Comparison of ENCODE assay signal across 25 mouse cellular contexts in the genomic region with DNA sequence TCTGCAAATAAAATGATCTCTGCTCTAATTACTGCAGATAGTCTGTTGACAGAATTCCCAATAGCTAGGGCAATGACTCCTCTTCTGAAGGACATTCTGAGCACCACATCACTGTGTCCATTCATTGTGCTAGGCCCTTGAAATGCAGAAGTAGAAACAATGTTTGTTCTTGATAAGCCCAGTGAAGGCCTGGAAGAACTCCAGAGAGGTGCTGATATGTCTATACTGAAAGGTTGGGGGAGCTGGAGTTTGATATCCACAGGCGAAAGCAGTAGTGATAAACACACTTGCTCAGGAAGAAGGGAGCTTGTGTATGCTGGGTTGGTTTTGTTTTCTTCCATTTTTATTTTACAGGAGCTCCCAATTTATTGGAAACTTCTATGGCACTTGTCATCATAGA. TPM values are rescaled to one million over a fixed set of nuclear protein-coding genes. Genes with fewer than 3 reads are reported as not detected.
"Had no signal": no experiment of that assay in that cellular context is flagged by ENCODE, and none has a peak within 500 bp of the region (broad histone marks: within the 10 kb centered on the region; RNA-seq: fewer than 3 reads in every experiment).

No protein-coding gene starts in this region.

- H3K27me3 ChIP-seq: liver, embryonic 15.5 days; midbrain, embryonic 12.5 days; neural tube, embryonic 13.5 days; neural tube, embryonic 15.5 days had no signal

- H3K4me3 ChIP-seq: liver, embryonic 15.5 days; midbrain, embryonic 10.5 days; midbrain, embryonic 12.5 days; myocyte; neural tube, embryonic 13.5 days; neural tube, embryonic 15.5 days had no signal

- H3K4me1 ChIP-seq: liver, embryonic 15.5 days; midbrain, embryonic 10.5 days; midbrain, embryonic 12.5 days; neural tube, embryonic 13.5 days; neural tube, embryonic 15.5 days had no signal

- H3K36me3 ChIP-seq: liver, embryonic 15.5 days; midbrain, embryonic 10.5 days; midbrain, embryonic 12.5 days; neural tube, embryonic 13.5 days; neural tube, embryonic 15.5 days had no signal

- DNase-seq: lung, adult 18-20 months; lung, embryonic 14.5 days; lung, postnatal 10 days; lung, postnatal 4 days; midbrain, embryonic 14.5 days; retina, postnatal 1 day; right cerebral cortex, adult 18-20 months; right cerebral cortex, postnatal 25 days; right cerebral cortex, postnatal 4 days; spleen, adult 18-20 months; thymus, adult 18-20 months; thymus, postnatal 14 days; thymus, postnatal 36 days had no signal

- H3K27ac ChIP-seq: liver, embryonic 15.5 days; midbrain, embryonic 10.5 days; midbrain, embryonic 12.5 days; neural tube, embryonic 13.5 days; neural tube, embryonic 15.5 days had no signal

- H3K9ac ChIP-seq: liver, embryonic 15.5 days; lung, embryonic 14.5 days; midbrain, embryonic 12.5 days; neural tube, embryonic 13.5 days; neural tube, embryonic 15.5 days had no signal

- H3K9me3 ChIP-seq: liver, embryonic 15.5 days; midbrain, embryonic 10.5 days; midbrain, embryonic 12.5 days; neural tube, embryonic 13.5 days; neural tube, embryonic 15.5 days had no signal

- H3K4me2 ChIP-seq: liver, embryonic 15.5 days; lung, embryonic 14.5 days; midbrain, embryonic 12.5 days; neural tube, embryonic 13.5 days; neural tube, embryonic 15.5 days had no signal

RNA-seq across cellular contexts. Expression of gene 4930550L24Rik, which starts 8.4 kb away (rescaled TPM):
- total RNA-seq: megakaryocyte, adult 5-6 weeks; megakaryocyte-erythroid progenitor cell, adult 5-6 weeks had no signal
- polyA plus RNA-seq: liver, embryonic 15.5 days; lung, embryonic 14.5 days; lung, embryonic 16.5 days; midbrain, embryonic 12.5 days; midbrain, embryonic 14.5 days; neural tube, embryonic 11.5 days; neural tube, embryonic 15.5 days; small intestine, adult 2 months; stomach, embryonic 14.5 days had no signal
